Mouse (Mus musculus) lung, adult 2 months (tissue): Measurements from ENCODE around the gene 1700025F22Rik. TPM values are rescaled to one million over a fixed set of nuclear protein-coding genes. Genes with fewer than 3 reads are reported as not detected.
A peak's percentile ranks its signal among the peaks of the same experiment; 100 is the strongest.
"Not testable (repeated sequence)": the region's sequence is repeated elsewhere in the genome, so short reads cannot be mapped to it uniquely, and the experiment has no call there.

Experiments
- DNase-seq: peaks from one replicate; pipeline ENCODE4 v3.0.0; 2022
- H3K4me1 ChIP-seq: fragments of 200-500 bp; 2 replicates; pipeline ENCODE4 v1.6.1; 2011; ENCODE audit warnings: low read length; ENCODE audit not compliant: control insufficient read depth, insufficient read depth
- H3K4me3 ChIP-seq: fragments of 200-500 bp; replicated peaks from 2 replicates; pipeline ENCODE3; 2011; ENCODE audit warnings: low read depth, mild to moderate bottlenecking, control low read depth, low read length; ENCODE audit errors: extremely low read depth
- CTCF ChIP-seq: fragments of 200-500 bp; IDR thresholded peaks from 2 replicates; pipeline ENCODE4 v1.5.1; 2011; ENCODE audit warnings: mild to moderate bottlenecking, low read length, control low read depth; ENCODE audit not compliant: insufficient read depth
- POLR2A ChIP-seq: fragments of 200-500 bp; IDR thresholded peaks from 2 replicates; pipeline ENCODE4 v1.6.1; 2011; ENCODE audit warnings: low read depth, mild to moderate bottlenecking, control low read depth, low read length, borderline replicate concordance; ENCODE audit errors: extremely low read depth
- WGBS: fragments of 180-500 bp; shearing (Covaris S2); methylation state at CpG from one replicate; pipeline ENCODE4 v1.1.7; 2018; 5-methylcytosine and 5-hydroxymethylcytosine counted together
- polyA plus RNA-seq: library from polyadenylated mRNA; depleted of rRNA; stranded (reverse); fragments of >200 nt; gene quantifications from 2 replicates; pipeline ENCODE4 v1.2.3, GENCODE M21; 2012; rRNA removed

1700025F22Rik gene
- not detected in 2 replicates for polyA plus RNA-seq

DNA sequence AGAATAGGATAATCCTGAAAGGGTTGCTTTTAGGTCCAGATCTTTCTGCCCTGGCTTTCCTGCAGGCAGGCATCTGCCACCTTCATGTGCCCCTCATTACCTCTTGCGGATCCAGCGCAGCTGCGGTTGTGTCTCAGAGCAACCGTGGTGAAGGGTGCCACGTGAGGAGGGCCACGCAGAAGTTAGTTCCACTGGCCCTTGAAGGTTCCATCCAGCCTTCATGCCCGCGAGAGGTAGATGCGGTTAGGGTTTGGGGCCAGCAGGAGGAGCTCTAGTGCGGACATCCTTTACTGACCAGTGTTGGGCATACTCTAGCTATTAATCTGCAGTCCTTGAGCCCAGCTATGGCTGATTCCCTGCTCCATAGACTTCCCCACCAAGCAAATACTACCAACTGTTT lies at the start of gene 1700025F22Rik:
Gene 1700025F22Rik, minus strand, starts transcription at position 149 of the 400 bp plus-strand sequence.
- WGBS, result 42% methylated on average over 10 of the region's 10 CpGs
- Histone ChIP-seq H3K4me1 (no peaks in the 10 kb centered on the region), H3K4me3 (no peak within 1 kb of the TSS)
- peak; percentile 17 for DNase-seq
- TF ChIP-seq CTCF, result peak; percentile 47
- no peak for TF ChIP-seq POLR2A

DNA sequence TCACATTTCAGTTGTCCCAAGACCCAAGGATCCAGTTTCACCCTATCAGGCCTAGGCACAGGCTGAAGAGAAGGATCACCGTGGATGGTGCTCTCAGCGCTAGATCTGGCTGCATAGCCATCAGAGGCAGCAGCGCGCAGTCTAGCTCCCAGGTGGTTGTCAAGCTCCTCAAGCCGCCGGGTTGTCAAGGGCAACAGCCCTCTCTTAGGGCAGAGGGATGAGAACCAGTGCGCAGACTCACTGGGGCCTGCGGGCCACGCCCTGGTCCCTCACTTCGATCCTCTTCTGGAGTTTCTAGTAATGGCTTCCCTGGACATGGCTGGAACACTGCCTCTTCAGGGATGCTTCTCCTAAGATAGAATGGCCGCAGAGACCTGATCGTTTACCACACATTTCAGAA lies 31.4 kb upstream of the 1700025F22Rik start, which contains the start of gene Ms4a13:
Gene Ms4a13, minus strand, starts transcription at position 192 of the 400 bp plus-strand sequence.
- no peaks in the 10 kb centered on the region for H3K4me1 ChIP-seq
- 51% methylated on average over 12 of the region's 12 CpGs for WGBS
- TF ChIP-seq POLR2A (no peak), CTCF (no peak)
- DNase-seq, result no peak
- no peak within 1 kb of the TSS for H3K4me3 ChIP-seq

DNA sequence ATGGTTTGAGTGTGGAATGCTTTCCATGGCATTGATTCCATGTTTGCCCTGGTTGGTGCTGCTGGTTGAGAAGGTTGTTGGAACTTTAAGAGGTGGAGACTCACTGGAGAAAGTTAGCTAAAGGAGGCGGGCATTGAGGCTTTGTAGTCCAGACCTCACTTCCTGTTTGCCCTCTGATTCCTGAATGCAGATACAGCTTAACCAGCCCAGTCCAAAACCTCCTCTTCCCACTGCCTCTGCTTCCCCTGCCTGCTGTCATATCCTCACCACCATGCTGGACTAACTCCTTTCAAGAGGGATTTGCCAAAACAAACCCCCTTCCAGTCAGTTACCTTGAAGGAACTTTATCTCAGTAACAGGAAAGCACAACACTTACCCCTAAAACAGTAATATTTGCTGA lies 27.4 kb upstream of the 1700025F22Rik start:
- no peak for DNase-seq
- H3K4me3 ChIP-seq, result no peak overlapping the region
- TF ChIP-seq CTCF (no peak), POLR2A (no peak)
- no peaks in the 10 kb centered on the region for H3K4me1 ChIP-seq
- 36% methylated on average over 1 of the region's 1 CpGs for WGBS

DNA sequence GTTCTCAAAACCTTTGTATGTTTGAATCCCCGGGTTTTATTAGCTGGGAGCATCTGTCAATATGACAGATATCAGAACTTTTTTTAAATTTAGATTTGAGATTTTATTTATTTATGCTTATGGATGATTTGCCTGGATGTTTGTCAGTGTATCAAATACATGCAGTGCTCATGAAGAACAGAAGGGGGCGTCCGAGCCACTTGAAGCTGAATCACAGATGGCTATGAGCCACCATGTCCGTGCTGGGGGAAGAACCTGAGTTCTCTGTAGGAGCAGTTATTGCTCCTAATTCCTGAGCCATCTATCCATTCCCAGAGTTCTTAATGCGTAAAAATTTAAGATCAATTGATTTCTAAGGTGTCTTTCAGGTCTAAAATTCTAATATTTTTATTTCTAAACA lies 19.0 kb upstream of the 1700025F22Rik start:
- TF ChIP-seq CTCF, result 0 out of 2 replicates have a peak, but pooled peaks have one; percentile 17
- no peak for TF ChIP-seq POLR2A
- Histone ChIP-seq H3K4me1 (no peaks in the 10 kb centered on the region), H3K4me3 (no peak overlapping the region)
- WGBS, result 19% methylated on average over 5 of the region's 5 CpGs
- DNase-seq, result no peak

DNA sequence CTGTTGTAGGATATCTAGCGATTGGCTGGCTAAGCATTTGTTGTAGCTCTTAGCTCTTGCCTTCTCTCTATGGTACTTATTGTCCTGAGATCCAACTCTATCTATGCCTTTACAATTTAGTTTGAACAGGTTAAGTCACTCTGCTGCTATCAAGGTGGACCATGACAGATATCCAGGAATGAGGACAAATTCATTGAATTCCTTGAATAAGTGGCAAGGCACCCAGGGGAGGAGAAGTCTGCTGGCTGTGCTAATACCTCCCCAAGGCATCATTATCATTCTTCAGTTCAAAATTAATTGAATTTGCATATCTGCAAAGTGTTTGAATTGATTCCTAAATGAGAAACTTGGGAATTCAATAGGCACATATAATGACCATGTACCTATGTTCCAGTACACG lies 12.3 kb upstream of the 1700025F22Rik start:
- H3K4me1 ChIP-seq, result no peaks in the 10 kb centered on the region
- H3K4me3 ChIP-seq, result no peak overlapping the region
- no peak for TF ChIP-seq POLR2A
- no peak for TF ChIP-seq CTCF
- DNase-seq, result no peak
- 63% methylated on average over 2 of the region's 2 CpGs for WGBS

DNA sequence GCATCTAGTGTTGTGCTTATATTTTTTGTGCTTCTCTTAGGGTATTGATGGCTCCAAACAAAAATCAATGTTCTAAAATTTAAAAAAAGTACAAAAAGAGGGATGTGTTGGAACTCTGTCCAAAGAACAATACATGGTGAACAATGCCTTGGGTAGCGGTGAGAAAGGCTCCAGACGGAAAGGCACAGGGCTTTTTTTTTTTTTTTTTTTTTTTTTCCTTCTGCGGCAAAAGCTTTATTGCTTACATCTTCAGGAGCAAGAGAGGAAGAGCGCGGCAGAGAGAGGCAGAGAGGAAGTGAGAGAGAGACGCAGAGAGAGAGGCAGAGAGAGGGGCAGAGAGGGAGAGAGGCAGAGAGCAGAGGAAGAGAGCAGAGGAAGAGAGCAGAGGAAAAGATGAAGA lies 7.2 kb downstream of the 1700025F22Rik start:
- not testable (repeated sequence) for H3K4me1 ChIP-seq, DNase-seq, H3K4me3 ChIP-seq
- 75% methylated on average over 6 of the region's 6 CpGs for WGBS

DNA sequence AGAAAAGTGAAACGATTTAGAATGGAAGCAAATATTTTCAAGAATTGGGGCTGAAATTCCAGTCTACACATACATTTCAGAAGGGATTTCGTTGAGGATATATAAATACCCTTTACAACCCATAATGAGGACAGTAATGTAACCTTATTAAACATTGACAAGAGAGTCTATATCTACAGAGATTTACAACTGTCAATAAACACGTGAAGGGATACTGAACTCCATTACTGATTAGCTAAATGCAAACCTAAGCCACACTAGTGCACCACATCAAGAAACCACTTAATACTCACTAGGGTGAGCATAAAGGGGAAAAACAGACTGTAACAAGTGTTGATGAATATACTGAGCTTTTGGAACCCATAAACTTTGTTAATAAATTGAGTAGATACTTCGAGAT lies 29.8 kb downstream of the 1700025F22Rik start:
- TF ChIP-seq CTCF (no peak), POLR2A (no peak)
- Histone ChIP-seq H3K4me1 (no peaks in the 10 kb centered on the region), H3K4me3 (no peak overlapping the region)
- 64% methylated on average over 4 of the region's 4 CpGs for WGBS
- DNase-seq, result no peak

DNA sequence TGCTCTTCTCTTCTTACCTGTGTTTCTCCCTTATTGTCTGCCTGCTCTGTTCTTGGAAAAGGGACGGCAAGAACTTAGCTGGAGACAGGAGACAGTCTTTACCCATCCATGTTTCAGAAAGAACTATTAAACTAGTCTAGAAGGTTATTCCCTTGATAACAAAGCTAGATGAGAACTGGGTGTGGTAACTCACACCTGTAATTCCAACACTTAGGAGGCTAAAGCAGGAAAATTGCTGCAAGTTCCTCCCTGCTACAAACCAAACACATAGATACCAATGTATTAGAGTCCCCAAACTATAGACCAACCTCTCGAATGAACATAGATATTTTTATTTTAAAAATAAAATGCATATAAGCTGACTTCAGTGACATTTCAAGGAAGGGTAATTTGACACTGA lies 30.3 kb downstream of the 1700025F22Rik start:
- no peak for DNase-seq
- TF ChIP-seq CTCF, result no peak
- Histone ChIP-seq H3K4me3 (no peak overlapping the region), H3K4me1 (no peaks in the 10 kb centered on the region)
- WGBS, result 81% methylated on average over 2 of the region's 2 CpGs

DNA sequence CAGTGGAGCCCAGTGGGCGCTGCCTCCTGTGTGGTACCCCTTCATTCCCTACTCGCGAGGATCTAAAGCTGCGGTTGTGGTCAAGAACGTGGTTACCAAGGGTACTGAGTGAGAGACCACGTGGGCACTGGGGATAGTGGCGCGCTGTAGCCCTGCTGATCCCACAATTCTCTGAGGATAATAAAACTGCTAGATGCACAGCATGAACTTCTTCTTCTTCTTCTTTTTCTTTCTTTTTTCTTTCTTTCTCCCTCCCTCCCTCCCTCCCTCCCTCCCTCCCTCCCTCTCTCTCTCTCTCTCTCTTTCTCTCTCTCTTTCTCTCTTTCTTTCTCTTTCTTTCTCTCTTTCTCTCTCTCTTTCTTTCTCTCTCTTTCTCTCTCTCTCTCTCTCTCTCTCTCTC lies 34.3 kb downstream of the 1700025F22Rik start, which contains the start of gene 1700017D01Rik:
Gene 1700017D01Rik, minus strand, starts transcription at position 101 of the 400 bp plus-strand sequence.
- not testable (repeated sequence) for DNase-seq, H3K4me3 ChIP-seq, H3K4me1 ChIP-seq
- 73% methylated on average over 8 of the region's 8 CpGs for WGBS

DNA sequence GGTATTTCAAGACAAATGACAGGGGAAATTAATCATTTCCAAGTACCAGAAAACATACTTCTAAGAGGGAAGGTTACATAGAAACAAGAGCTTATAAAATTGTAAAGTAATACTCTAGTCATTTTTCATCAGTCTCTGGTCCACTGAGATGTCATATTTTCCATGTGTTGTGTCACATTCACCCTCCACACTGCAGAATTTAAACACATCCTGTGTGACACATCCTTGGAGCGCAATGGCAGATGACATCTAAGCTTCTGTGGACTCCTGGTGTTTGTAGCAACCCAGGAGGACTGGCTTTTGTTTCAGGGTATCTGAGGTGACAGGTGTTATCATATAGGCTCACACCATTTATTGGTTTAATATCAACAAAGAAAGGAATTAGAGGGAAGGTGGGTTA lies 35.4 kb downstream of the 1700025F22Rik start:
- Histone ChIP-seq H3K4me3 (no peak overlapping the region), H3K4me1 (no peaks in the 10 kb centered on the region)
- TF ChIP-seq CTCF, result no peak
- TF ChIP-seq POLR2A, result no peak
- DNase-seq, result no peak
- WGBS, result 78% methylated on average over 1 of the region's 1 CpGs

DNA sequence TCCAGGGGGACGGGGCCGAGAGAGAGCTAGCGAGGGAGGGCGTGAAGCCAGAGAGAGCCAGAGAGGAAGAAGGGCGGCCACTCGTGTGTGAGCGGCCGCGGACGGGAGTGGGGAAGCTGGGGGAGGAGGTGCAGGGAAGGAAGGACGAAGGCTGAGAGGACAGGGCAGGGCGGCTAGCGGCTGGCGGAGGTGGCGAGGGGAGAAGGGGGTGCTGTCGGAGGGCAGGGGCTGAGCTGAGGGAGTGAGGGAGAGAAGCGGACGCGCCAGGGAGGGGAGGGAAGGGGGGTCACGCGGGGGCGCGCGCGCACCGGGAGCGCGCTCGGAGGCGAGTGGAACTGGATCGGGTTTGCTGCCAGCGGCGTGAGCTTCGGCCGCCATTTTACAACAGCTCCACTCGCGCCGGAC lies 44.1 kb downstream of the 1700025F22Rik start:
- peak; percentile 22 for DNase-seq

More for the DNA sequence above, 44.1 kb downstream of the 1700025F22Rik start:
- H3K4me1 ChIP-seq, result not testable (repeated sequence)
- whole genome bisulfite sequencing, result under 1% methylated on average over 11 of the region's 38 CpGs
- H3K4me3 ChIP-seq, result peak overlapping the region; percentile 59
